Mouse (Mus musculus) 3T3-L1 (cell line): ENCODE results near the gene Tep1.

ENCODE experiments used
- DNase-seq: peaks from one replicate; pipeline ENCODE4 v3.0.0-alpha.2; 2015; ENCODE audit warnings: low read depth, low spot score

Gene Tep1

DNA sequence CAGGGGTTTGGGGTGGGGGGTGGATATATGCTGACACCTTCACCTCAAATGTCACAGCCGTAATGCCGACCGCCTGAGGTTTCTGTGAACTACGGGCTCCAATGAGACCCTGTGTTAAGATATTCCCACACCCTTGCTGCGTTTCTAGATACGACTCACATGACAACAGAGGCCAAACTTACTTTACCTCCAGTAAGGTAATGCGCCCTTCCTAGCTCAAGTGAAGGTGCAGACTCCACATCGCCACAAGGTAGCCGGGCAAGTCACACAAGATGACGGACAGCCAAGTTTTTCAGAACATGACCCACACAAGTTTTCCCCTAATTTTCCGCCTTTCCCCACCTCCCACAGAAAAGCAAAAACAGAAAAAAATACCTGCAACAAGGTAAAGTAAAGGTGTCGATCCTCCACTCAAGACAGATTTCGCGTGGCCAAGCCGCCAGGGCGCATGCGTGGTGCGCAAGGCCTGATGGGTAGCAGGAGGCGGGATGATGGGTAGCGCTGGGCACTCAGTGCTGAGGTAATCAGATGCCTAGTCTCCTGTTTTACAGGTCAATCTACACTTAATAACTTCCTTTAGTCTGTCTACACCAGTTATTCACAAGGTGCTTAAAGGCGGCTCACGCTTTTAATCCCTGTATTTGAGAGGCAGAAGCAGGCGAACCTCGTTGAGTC lies 75.0 kb downstream of the Tep1 start:
- DNase-seq = no peak

DNA sequence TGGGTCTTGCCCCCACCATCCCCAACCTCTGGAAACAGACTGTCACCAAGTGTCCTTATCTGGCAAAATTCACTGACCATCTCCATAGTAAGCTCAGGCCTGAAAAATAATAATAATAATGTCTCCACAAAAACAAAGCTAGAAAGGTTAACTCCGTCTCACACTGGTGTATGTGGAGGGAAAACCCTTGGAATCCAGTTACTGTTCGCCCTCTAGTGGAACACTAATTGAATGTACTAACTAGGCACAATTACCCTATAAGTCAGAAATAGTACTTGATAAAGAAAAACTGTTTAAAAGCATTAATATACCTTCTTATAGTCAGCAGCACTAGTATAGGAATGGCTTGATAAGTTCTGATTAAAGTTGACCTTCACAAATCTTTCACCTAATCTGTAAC lies 82.2 kb downstream of the Tep1 start:
- peak; percentile 53 for DNase-seq

DNA sequence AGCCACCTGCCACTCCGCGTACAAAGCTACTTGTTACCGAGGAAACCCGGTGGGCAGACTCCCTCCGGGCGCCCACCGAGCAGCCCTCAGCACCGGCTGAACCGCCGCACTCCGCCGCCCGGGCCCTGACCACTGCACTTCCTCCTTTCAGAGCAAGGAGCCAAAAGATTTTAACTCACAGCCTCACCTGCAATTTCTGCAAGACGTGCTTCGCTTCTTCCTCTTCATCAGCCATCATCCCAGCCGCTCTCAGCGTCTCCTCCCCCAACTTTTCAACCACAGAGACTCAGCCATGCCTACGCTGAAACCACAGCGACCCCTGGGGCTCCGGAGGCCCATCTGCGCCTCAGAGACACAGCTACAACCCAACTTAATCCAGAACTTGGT lies 85.1 kb downstream of the Tep1 start, which contains the start of gene Ttc5:
Gene Ttc5 (minus strand): TSS at position 269 of the 387 bp plus-strand sequence.
- peak; percentile 89 for DNase-seq

DNA sequence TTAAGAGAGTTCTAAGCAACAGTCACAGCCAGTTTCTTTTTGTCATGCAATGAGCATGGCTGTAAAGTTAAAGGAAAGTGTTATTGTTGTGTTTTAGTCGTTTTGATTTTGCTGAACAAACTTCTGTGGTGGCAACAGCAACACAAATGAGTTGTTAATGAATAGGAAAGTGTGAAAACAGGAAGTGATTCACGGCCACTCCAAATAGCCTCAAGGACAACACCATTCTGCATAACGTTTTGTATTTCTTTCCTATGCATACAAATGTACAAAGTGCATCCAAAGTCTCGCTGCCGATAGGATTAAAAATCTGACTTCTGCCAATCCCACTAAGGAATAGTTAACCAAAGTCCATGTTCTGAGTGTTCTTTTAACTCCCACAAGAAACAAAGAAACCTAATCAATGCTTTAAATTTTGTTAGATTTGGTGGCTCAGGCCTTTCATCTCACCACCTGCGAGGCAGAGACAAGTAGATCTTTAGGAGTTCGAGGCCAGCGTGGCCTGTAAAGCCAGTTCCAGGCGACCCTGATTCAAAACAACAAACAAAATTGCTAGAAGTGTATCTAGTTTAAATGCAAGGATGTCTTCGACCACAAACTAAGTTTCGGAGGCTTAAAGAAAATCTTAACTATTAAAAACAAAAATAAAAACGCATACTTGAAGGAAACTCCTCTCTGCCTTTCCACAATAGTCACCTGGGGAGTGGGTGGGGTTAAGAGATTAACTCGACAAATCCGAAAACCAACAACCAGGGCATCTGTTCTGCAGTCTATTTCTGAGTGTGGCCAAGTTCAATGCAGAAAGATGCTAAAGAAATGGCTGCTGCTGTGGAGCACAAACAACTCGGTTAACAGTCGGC lies 85.7 kb downstream of the Tep1 start:
- DNase-seq = no peak

DNA sequence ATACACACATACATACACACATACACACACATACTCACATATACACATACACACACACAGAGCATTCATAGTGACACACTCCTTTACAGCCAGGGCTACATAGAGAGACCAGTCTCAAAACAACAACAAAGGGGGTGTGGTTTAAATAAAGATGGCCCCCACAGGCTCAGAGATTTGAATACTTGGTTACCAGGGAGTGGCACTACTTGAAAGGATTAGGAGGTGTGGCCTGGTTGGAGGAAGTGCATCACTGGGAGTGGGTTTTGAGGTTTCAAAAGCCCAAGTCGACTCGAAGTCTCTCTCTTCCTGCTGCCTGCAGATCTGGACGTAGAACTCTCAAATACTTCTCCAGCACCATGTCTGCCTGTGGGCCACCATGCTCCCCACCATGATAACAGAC lies 88.2 kb downstream of the Tep1 start:
- DNase-seq = no peak
